Mouse (Mus musculus): ENCODE measurements around the gene Stip1.

DNA sequence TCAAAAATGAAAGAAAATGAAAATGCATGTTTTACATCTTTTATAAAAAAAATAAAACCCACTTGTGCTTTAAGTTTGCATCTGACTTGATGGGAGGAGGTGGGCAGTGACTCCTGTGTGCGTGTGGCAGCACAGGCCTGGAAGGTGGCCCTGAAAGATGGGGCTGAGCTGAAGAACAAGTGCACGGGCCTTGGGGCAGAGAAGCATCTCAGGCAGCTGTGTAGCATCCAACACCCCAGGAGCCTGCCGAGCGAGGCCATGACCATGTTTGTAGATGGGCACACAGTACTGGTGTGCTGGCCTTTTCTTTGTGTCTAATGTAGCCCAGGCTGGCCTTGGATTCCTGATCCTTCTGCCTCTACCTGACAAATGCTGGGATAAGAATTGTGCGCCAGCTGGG lies 22.3 kb upstream of the Stip1 start:
- no peak for TF ChIP-seq CTCF (conservative IDR thresholded peaks at IDR 0.05 in 1 of 2, IDR thresholded peaks at IDR 0.05 in 1 of 2; ENCODE audit: low read depth in 2 of 2, low read length in 2 of 2)
- no peak for TF ChIP-seq POLR2A (IDR thresholded peaks at IDR 0.05; ENCODE audit: low read depth, low read length)
- TF ChIP-seq EP300 (IDR thresholded peaks at IDR 0.05; ENCODE audit: low read length) = no peak
- TF ChIP-seq MAX (IDR thresholded peaks at IDR 0.05; ENCODE audit: low read length) = no peak
- no peak for TF ChIP-seq USF1 (IDR thresholded peaks at IDR 0.05; ENCODE audit: low read depth, low read length)
- no peak for TF ChIP-seq ZKSCAN1 (IDR thresholded peaks at IDR 0.05; ENCODE audit: borderline replicate concordance, low read depth, low read length)
- TF ChIP-seq HCFC1 (IDR thresholded peaks at IDR 0.05; ENCODE audit: low read depth, low read length) = no peak
- no peak for TF ChIP-seq MAFK (IDR thresholded peaks at IDR 0.05; ENCODE audit: insufficient replicate concordance, low read length)
- TF ChIP-seq ZC3H11A (IDR thresholded peaks at IDR 0.05; ENCODE audit: low read depth, low read length) = no peak
